Mouse (Mus musculus): ENCODE results near the gene Hist1h2br.
"Not testable (repeated sequence)": the region's sequence is repeated elsewhere in the genome, so short reads cannot be mapped to it uniquely, and the experiment has no call there.

Hist1h2br gene

DNA sequence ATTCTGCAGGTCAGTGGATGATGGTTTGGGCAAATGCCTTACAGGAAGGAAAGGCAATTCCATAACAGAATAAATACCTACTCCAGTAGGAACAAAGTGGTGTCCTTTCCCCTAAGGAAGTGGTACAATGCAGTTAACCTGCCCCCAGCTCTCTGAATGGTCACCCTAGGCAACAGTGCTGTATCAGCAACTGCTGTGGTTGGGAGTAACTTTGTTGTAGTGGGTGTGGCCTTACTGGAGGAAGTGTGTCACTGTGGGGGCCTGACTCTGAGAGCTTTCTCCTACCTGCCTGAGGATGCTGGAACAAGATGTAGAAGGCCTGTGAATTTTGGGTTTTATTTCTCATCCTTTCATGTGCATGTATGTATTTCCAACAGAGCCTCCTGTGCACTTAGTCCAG, 12.8 kb downstream of the Hist1h2br start:
- DNase-seq (ENCODE audit: low spot score in 2 of 2), result not testable (repeated sequence)

DNA sequence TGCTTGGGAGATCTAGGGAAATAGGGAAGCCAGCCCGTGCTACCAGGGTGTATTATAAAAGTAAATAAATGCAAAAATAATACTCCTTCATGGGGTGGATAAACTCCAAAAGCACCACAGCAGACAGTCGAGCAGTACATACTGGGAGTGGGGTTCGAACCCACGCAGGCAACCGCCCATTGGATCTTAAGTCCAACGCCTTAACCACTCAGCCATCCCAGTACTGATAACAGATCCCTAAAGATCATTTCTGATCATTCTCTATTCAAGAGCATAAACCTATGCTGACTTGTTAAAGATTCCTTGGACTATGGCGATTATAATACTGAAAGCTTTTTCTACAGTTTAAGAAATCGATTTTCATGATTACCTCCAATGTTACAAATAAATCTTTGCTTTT, 14.3 kb downstream of the Hist1h2br start:
- DNase-seq (ENCODE audit: low spot score in 2 of 2), result no peak

DNA sequence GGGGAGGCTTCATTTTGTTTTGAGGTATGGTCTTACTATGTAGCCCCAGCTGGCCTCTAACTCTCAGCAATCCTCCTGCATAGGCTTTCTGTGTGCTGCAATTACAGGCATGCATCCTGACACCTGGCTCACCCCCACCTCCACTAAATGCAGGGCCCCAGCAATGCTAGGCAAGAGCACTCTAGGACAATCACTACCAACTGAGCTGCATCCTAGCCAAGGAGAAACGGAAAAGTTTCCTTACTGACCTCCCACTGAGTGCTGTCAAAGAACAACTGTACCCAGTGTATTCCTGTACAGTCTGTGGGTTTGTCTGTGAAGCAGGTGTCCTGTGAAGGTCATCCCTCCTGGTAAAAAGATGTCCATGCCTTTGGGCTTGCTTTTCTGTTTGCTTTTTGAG, 17.2 kb downstream of the Hist1h2br start:
- not testable (repeated sequence) for DNase-seq (ENCODE audit: low spot score in 2 of 2)

DNA sequence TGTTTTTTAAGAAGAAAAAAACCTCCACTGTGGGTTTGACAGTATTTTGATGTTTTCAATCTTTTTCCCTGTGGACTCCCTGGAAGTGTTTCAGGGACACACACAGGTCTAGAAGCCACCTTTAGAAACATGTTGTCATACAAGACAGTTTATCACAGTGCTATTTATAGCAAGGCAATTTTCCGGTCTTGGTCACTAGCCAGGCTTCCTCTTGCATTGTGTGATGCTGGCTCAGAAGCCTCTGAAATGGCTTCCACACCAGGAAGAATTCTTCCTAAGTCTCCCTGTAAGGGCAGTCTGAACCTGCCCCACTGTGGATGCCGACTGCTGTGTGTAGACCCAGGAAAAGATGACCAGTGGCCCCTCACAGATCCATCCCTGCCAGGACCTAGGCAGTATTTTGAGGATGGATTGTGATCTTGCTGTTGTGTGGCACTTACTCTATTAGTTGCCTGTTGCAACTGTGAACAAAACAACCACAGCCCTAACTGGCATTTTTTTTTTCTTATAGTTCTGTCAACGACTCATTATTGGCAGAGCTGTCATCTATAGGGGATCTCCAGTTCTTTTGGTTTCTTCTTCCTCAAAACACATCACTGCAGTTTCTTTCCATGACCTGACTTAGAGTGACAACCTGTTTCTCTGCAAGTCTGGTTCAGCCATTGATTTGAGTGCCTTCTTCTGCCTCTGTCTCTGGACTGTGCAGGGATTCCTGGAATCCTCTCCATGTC, 18.8 kb downstream of the Hist1h2br start:
- DNase-seq (ENCODE audit: low spot score in 2 of 2), result no peak

DNA sequence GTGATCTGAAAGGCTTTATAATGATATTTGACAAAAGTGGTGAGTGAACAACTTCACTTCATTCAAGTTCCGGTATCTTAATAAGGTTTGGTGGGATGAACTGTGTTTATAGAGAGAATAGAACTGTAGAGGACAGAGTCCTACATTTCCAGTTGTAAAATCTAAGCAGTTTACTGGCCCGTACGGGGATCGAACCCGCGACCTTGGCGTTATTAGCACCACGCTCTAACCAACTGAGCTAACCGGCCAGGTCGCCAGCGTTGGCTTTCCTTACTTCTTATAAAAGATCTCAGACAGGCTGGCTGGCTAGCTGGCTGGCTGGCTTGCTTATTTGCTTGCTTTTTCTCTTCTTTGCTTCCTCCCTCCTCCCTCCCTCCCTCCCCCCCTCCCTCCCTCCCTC, 21.6 kb downstream of the Hist1h2br start:
- DNase-seq (ENCODE audit: low spot score in 2 of 2), result peak; percentile 69 to 78

DNA sequence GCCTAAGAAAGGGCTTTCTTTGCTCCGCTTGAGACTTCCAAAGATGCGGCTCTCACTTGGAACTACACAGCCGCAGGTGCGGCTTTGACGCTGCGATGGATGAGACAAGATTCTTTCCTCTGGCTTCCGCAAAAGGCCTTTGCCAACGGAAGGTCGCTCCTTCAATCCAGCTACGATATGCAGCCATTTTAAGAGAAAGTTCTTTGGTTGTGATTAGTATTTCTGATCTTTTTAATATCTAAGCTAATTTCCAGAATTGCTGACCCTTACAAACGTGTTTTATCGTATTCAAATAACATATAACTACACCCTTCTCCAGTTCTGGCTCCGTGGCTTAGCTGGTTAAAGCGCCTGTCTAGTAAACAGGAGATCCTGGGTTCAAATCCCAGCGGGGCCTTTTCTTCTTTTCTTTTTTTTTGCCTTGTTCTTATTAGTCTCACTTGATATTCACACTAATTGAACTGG, 22.2 kb downstream of the Hist1h2br start:
- DNase-seq (ENCODE audit: low spot score in 2 of 2), result peak; percentile 16 to 38

DNA sequence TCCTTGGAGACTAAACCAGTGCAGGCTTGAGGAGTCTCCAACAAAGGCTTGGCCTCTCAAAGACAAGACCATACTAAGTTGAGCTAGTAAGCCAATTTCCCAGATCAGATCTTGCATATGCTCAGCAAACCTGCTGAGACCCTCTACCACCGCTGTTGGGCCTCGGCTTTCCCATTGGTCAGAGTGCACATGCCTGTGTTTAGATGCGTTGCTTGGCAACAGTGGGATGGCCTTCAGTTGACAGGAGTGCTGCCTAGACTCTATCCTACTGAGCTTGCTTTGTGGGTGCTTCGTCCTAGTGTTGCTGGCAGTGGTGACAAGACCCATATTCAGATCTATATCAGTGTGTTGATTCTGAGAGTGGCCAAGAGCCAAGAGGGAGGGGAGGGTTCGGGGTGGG, 28.1 kb downstream of the Hist1h2br start:
- no peak for DNase-seq (ENCODE audit: low spot score in 2 of 2)

DNA sequence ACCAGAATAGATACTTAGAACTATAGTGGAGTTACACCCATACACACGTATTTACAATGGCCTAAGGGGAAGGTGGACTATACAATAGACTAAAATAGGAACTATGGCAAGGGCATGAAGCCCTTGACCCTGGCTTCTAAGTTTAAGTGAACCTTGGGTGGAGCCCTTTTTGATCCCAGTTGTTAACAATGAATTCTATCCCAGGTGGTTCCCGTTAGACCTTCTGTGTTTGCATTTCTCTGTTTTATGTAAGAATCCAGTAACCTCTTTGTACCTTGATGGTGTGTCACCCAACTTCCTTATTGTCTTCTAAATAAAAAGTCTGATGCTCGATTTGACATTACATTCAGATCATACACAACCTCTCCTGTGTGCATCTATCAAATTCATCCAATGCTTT, 32.0 kb downstream of the Hist1h2br start:
- DNase-seq (ENCODE audit: low spot score in 2 of 2), result not testable (repeated sequence)

DNA sequence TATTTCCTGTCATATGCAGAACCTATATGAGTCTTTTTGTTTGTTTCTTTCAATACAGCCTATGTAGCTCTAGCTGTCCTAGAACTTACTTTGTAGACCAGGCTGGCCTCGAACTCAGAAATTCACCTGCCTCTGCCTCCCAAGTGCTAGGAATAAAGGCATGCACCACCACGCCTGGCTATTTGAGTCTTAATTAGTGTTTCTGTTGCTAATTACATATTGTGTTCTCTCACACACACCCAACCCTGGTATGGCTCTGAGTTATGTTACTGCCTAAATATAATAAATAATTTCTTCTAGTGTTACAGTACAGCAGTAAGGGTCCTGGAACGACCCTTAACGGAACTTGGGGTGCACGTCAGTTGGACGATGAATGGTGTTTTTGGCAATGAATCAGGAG, 47.2 kb downstream of the Hist1h2br start:
- no peak for DNase-seq (ENCODE audit: low spot score in 2 of 2)

DNA sequence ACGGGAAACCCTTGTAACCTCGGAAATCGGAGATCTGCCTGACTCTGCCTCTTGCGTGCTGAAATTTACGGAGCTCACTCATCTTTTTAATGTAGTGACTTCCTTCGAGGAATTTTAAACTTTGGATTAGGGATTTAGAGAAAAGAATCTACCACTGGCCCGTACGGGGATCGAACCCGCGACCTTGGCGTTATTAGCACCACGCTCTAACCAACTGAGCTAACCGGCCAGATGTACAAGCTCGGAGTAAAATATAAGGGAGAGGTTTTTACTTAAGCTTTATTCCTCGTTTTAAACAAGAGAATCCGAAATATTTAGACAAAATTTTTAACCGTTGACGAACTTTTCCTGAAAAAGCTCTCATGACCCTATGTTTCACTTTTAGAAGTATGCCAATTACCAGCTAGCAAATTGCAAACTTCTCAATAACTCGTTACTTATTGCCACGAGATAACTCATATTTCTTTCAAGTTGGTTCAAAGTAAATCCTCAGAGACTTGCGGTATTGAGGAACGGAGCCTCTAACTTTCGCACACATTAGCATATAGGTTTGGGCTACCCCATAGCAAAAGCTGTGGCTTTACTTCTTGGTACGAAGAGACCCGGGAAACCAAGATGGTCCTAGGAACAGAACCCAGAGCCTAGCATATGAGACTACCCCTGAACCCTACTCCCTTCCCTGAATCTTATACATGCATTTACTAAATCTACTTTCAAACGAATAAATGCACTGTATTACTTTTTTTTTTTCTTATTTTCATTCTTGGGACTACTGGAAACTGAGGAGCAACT, 48.5 kb downstream of the Hist1h2br start:
- DNase-seq (ENCODE audit: low spot score in 2 of 2), result peak; percentile 19 to 58

DNA sequence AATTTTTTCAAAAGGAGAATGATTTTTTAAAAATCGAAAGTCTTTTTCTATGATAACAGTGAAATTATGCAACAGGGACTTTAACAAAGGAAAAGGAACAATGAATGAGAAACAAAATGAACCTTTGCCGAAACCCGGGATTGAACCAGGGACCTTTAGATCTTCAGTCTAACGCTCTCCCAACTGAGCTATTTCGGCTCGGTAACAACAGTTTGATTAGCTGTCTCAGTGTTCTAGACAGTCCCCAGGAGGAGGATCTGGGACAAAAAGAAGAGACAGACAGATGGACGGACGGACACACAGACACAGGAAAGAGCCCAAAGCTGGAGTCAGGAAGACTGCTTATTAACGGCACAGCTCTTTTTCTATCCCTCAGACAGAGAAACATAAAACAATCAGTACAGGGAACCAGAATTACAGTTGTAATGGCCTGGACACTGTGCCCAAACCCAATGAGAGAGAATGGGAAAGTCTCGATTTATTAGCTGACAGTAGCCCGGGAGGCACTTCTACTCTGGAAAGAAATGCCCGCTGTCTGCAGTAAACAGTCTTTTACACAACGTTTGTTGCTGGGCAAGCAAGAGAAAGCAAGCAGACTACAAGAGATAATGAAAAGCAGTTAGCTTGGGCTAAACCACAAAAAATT, 49.3 kb downstream of the Hist1h2br start:
- DNase-seq (ENCODE audit: low spot score in 2 of 2), result peak in 1 of 2 experiments; percentile 37

DNA sequence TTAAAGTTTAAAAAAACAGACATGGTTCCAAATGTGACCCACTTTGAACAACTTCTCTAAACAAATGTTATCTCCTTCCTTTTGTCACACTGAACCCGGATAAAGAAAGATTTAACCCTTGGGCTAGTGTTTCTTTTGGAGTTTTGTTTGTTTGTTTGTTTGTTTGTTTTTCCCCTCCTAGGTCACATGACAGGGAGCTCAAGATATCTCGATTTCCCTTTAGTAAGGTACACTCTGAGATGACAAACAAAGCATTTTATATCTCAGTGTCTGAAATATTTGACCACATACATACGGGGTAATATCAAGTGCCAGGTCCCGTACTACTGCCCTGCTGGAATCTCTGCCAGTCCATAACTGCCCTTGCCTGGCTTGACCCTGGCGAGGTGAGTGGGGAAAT, 49.9 kb downstream of the Hist1h2br start:
- no peak for DNase-seq (ENCODE audit: low spot score in 2 of 2)

DNA sequence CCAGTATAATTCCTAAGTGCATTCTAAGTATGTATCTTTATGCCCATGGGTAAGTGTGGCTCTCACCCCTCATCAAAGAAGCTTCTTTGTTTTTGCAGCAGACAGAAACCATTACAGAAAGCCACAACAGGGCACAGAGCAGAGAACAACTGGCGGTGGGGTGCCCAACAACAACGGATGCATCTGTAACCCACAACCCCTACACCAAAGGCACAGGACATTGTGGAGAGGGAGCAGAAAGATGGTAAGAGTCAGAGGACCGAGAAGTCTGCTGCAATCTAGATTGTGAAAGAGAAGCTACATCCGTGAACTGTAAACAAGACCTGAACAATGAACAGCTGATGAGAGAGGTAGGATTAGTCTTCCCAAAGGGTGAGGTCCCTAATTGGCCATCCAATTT, 51.0 kb downstream of the Hist1h2br start:
- no peak for DNase-seq (ENCODE audit: low spot score in 2 of 2)

Data from spleen, postnatal 10 days (tissue).